Mouse (Mus musculus): Measurements from ENCODE around the gene Atp6v0a1. TPM values are rescaled to one million over a fixed set of nuclear protein-coding genes. Genes with fewer than 3 reads are reported as not detected.

Atp6v0a1 gene
- polyA plus RNA-seq, 1 experiment: 294 TPM

GRCm38 (mm10) chr11:101083083-101083697, 73.9 kb downstream of the Atp6v0a1 start:
- Histone ChIP-seq H3K4me3 (replicated peaks; ENCODE audit: insufficient read depth, low read depth, low read length) (peak overlapping the region; percentile 73), H3K4me1 (ENCODE audit: control insufficient read depth, insufficient read depth, low read length) (peaks cover 15% of the 10 kb centered on the region; the same call in 1 of the 2 replicates)
- 20% methylated on average over 19 of the region's 19 CpGs for WGBS

DNA sequence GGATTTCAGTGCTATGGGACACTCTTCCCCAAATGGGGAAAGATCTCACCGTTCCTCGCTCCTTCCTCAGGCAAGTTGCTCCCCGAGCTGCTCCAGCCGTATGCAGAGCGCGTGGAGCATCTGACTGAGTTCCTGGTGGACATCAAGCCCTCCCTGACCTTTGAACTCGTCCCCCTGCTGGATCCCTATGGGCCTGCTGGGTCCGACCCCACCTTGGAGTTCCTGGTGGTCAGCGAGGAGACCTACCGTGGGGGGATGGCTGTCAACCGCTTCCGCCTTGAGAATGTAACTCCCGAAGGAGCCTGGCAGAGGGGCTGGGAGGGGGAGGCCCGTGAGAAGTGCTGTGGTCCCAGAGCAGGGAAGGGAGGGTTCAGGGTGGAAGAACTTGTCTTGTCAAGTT, 75.0 kb downstream of the Atp6v0a1 start:
- Histone ChIP-seq H3K4me3 (replicated peaks; ENCODE audit: insufficient read depth, low read depth, low read length) (no peak overlapping the region), H3K27me3 (ENCODE audit: control insufficient read depth, insufficient read depth, low read length) (no peaks in the 10 kb centered on the region), H3K27ac (ENCODE audit: insufficient read depth, low read length) (no peak overlapping the region), H3K4me1 (ENCODE audit: control insufficient read depth, insufficient read depth, low read length) (peaks cover 15% of the 10 kb centered on the region; the same call in 1 of the 2 replicates)
- WGBS: 80% methylated on average over 14 of the region's 14 CpGs
- TF ChIP-seq CTCF (IDR thresholded peaks at IDR 0.05; ENCODE audit: borderline replicate concordance, insufficient read depth, low read depth, low read length) (no peak), POLR2A (IDR thresholded peaks at IDR 0.05; ENCODE audit: borderline replicate concordance, insufficient read depth, low read length) (no peak)
- peak in 1 of 2 experiments; percentile 13 for DNase-seq

More at GRCm38 (mm10) chr11:101083083-101083697, 73.9 kb downstream of the Atp6v0a1 start:
- Histone ChIP-seq H3K27me3 (ENCODE audit: control insufficient read depth, insufficient read depth, low read length) (no peaks in the 10 kb centered on the region), H3K27ac (ENCODE audit: insufficient read depth, low read length) (peak overlapping the region; percentile 55)
- DNase-seq: peak; percentile 46 to 59
- TF ChIP-seq POLR2A (IDR thresholded peaks at IDR 0.05; ENCODE audit: borderline replicate concordance, insufficient read depth, low read length) (no peak), CTCF (IDR thresholded peaks at IDR 0.05; ENCODE audit: borderline replicate concordance, insufficient read depth, low read depth, low read length) (no peak)

GRCm38 (mm10) chr11:101084811-101085210, 75.6 kb downstream of the Atp6v0a1 start:
- peaks cover 15% of the 10 kb centered on the region; the same call in 1 of the 2 replicates for H3K4me1 ChIP-seq (ENCODE audit: control insufficient read depth, insufficient read depth, low read length)
- peak in 1 of 2 experiments; percentile 11 for DNase-seq
- WGBS: 95% methylated on average over 12 of the region's 12 CpGs
- no peak overlapping the region for H3K4me3 ChIP-seq (replicated peaks; ENCODE audit: insufficient read depth, low read depth, low read length)
- TF ChIP-seq CTCF (IDR thresholded peaks at IDR 0.05; ENCODE audit: borderline replicate concordance, insufficient read depth, low read depth, low read length) (no peak), POLR2A (IDR thresholded peaks at IDR 0.05; ENCODE audit: borderline replicate concordance, insufficient read depth, low read length) (no peak)
- H3K27ac ChIP-seq (ENCODE audit: insufficient read depth, low read length): no peak overlapping the region
- no peaks in the 10 kb centered on the region for H3K27me3 ChIP-seq (ENCODE audit: control insufficient read depth, insufficient read depth, low read length)

DNA sequence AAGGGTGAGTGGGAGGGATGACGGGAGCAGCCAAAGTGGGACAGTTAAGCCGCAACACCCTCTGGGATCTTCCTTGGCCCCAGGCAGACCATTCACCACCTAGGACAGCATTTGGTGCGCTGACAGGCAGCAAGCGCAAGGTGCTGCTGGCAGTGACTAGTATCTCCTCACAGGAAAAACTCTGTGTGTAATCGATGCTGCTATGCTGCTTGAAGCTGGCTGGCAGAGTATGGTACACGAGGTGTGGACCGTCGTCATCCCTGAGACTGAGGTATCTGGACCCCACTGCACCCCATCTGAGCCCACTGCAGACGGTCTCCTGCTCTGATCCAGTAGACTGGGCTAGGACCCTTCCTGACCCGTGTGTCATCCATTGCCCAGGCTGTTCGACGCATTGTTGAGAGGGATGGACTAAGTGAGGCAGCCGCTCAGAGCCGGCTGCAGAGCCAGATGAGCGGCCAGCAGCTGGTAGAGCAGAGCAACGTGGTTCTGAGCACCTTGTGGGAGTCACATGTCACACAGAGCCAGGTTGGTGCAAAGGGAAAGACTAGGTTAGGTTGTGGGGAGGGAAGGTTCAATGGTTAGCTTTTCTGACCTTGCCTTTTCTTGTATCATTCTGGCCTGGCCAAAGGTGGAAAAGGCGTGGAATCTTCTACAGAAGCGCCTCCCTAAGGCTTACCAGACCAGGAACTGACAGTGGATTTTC, 76.5 kb downstream of the Atp6v0a1 start:
- Histone ChIP-seq H3K27me3 (ENCODE audit: control insufficient read depth, insufficient read depth, low read length) (no peaks in the 10 kb centered on the region), H3K4me3 (replicated peaks; ENCODE audit: insufficient read depth, low read depth, low read length) (no peak overlapping the region), H3K4me1 (ENCODE audit: control insufficient read depth, insufficient read depth, low read length) (peaks cover 15% of the 10 kb centered on the region; the same call in 1 of the 2 replicates), H3K27ac (ENCODE audit: insufficient read depth, low read length) (no peak overlapping the region)
- peak in 1 of 2 experiments; percentile 12 for DNase-seq
- TF ChIP-seq CTCF (IDR thresholded peaks at IDR 0.05; ENCODE audit: borderline replicate concordance, insufficient read depth, low read depth, low read length) (no peak), POLR2A (IDR thresholded peaks at IDR 0.05; ENCODE audit: borderline replicate concordance, insufficient read depth, low read length) (no peak)
- whole genome bisulfite sequencing: 86% methylated on average over 18 of the region's 18 CpGs

GRCm38 (mm10) chr11:101086323-101086674, 77.0 kb downstream of the Atp6v0a1 start:
- H3K27ac ChIP-seq (ENCODE audit: insufficient read depth, low read length): no peak overlapping the region
- peak; percentile 45 to 52 for DNase-seq
- 19% methylated on average over 6 of the region's 6 CpGs for WGBS
- TF ChIP-seq CTCF (IDR thresholded peaks at IDR 0.05; ENCODE audit: borderline replicate concordance, insufficient read depth, low read depth, low read length): no peak
- TF ChIP-seq POLR2A (IDR thresholded peaks at IDR 0.05; ENCODE audit: borderline replicate concordance, insufficient read depth, low read length): no peak
- peaks cover 15% of the 10 kb centered on the region; the same call in 1 of the 2 replicates for H3K4me1 ChIP-seq (ENCODE audit: control insufficient read depth, insufficient read depth, low read length)
- peak overlapping the region; percentile 71 for H3K4me3 ChIP-seq (replicated peaks; ENCODE audit: insufficient read depth, low read depth, low read length)
- no peaks in the 10 kb centered on the region for H3K27me3 ChIP-seq (ENCODE audit: control insufficient read depth, insufficient read depth, low read length)

- TF ChIP-seq POLR2A (IDR thresholded peaks at IDR 0.05; ENCODE audit: borderline replicate concordance, insufficient read depth, low read length) (peak; percentile 75; the same call in 1 of the 2 replicates), CTCF (IDR thresholded peaks at IDR 0.05; ENCODE audit: borderline replicate concordance, insufficient read depth, low read depth, low read length) (no peak)
- Histone ChIP-seq H3K27me3 (ENCODE audit: control insufficient read depth, insufficient read depth, low read length) (no peaks in the 10 kb centered on the region), H3K4me1 (ENCODE audit: control insufficient read depth, insufficient read depth, low read length) (peaks cover 15% of the 10 kb centered on the region; the same call in 1 of the 2 replicates), H3K4me3 (replicated peaks; ENCODE audit: insufficient read depth, low read depth, low read length) (peak within 1 kb of the TSS; percentile 71), H3K27ac (ENCODE audit: insufficient read depth, low read length) (peak within 1 kb of the TSS; percentile 30)
- DNase-seq: peak; percentile 90 to 92
- 1% methylated on average over 52 of the region's 52 CpGs for WGBS
Observed at GRCm38 (mm10) chr11:101086756-101087681, 77.8 kb downstream of the Atp6v0a1 start, which contains the start of gene Mlx. Mlx (plus strand) TSS chr11:101087277.

- peaks cover 15% of the 10 kb centered on the region; the same call in 1 of the 2 replicates for H3K4me1 ChIP-seq (ENCODE audit: control insufficient read depth, insufficient read depth, low read length)
- H3K4me3 ChIP-seq (replicated peaks; ENCODE audit: insufficient read depth, low read depth, low read length): peak overlapping the region; percentile 71
- no peak for TF ChIP-seq POLR2A (IDR thresholded peaks at IDR 0.05; ENCODE audit: borderline replicate concordance, insufficient read depth, low read length)
- TF ChIP-seq CTCF (IDR thresholded peaks at IDR 0.05; ENCODE audit: borderline replicate concordance, insufficient read depth, low read depth, low read length): no peak
- WGBS: under 1% methylated on average over 8 of the region's 8 CpGs
- DNase-seq: peak in 1 of 2 experiments; percentile 41
- 0 out of 2 replicates have a peak overlapping the region, but pooled peaks have one; percentile 6 for H3K27ac ChIP-seq (ENCODE audit: insufficient read depth, low read length)
- H3K27me3 ChIP-seq (ENCODE audit: control insufficient read depth, insufficient read depth, low read length): no peaks in the 10 kb centered on the region
Observed at GRCm38 (mm10) chr11:101087682-101088055, 78.4 kb downstream of the Atp6v0a1 start.
